Mouse (Mus musculus) spleen, adult 18-20 months (tissue): ENCODE data around the gene Mybl2.
"Not testable (repeated sequence)": the region's sequence is repeated elsewhere in the genome, so short reads cannot be mapped to it uniquely, and the experiment has no call there.

ENCODE experiments used
- DNase-seq, 2 experiments: peaks; one replicate each; pipeline ENCODE4 v3.0.0; 2022; ENCODE audit warnings: mixed read lengths in 2 of 2

Gene Mybl2

DNA sequence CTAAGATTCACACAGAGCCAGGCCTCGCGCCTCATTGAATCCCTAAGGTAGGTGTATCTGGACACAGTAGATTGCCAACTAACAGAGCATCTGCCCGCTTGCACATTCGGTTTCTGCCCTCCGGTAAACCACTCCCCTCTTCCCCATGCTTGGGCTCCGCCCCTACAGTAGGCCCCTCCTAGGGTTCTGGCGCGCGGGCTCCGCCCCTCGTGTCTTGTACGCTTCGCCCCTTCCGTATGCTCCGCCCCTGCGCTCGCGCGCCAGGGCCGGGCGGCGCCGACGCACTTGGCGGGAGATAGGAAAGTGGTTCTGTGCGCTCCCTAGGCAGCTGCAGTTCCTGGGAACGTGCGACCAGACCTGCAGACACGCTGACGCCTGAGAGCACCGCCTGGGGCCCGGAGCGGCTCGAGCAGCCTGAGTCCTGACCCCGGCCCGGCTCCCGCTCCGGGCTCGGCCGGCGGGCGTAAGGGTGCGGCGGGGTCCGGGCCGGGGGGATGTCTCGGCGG is at the start of gene Mybl2:
Mybl2 (plus strand) TSS at position 353 of the 506 bp plus-strand sequence.
- peak; percentile 88 to 92 for DNase-seq

DNA sequence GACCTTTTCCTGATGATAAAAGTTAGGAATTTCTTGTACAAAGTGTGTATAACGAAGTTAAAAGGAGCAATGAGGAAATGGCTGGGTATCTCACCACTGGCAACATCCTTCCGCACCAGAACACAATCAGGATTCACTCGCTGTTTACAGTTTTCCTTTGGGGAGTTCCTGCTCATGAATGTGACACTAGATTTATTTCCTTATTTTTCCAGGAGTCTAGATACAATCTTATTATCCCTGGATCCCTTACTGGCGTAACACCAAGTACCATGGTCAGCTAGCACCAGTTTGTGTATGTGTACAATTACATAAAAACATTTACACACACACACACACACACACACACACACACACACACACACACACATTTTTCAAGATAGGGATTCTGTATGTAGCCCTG is 47.2 kb upstream of the Mybl2 start:
- no peak for DNase-seq

DNA sequence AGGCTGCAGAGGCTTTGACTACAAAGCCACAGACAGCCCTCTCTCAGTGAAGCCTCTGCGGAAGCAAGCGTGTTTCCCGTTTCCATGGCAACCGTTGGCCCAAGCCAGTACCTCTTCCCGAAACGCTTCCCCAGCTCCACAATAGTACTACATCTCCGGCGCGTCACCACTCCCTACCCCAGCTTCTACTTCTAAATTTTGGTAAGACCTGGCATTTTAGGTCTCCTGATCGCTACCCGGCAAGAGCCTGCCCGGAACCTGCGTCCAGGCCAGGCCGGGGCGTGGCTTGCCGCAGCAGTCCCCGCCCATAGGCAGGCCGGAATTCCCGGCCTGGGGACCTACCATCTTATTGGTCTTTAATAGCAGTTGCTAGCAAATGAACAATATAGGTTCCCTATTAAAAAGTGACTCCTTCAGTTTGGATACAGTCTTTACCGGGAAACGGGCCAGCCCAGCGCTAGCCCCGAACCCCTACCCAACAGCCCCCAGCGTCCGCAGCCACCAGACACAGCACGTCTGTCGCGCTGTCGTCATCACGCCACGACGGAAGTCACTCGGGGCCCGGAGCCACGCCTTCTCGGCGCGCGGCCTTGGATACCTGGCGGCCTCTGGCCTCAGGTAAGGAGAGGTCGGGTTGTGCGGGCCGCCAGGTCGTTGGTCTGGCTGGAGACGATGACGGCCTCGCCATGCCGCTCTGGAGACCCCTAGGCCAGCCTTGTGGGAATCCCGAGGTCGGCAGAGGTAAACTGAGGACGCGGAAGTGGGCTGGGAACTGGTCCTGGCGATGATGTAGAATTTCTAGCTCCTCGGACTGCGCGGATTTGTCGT is 37.4 kb upstream of the Mybl2 start, which contains the start of gene Ift52:
Ift52 (plus strand) TSS at position 439 of the 828 bp plus-strand sequence.
- DNase-seq, result peak; percentile 83 to 92

DNA sequence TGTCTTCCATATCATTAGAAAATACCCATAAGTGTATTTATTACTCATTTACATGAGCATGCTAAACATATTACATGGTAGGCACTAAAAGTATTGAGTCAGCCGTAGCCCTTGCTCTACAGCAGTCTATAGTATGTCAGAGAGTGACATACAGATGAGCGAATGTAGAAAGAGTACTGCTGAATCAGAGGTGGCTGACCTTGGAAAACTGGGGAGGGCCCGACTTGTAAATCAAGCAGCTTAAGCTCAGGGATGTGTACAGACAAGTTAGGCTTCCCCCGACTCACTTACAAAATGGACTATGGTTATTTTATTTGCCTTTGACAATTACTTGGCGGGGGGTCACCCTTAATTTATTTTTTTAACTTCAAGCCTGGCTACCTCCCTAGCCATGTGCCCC is 23.2 kb upstream of the Mybl2 start:
- no peak for DNase-seq

DNA sequence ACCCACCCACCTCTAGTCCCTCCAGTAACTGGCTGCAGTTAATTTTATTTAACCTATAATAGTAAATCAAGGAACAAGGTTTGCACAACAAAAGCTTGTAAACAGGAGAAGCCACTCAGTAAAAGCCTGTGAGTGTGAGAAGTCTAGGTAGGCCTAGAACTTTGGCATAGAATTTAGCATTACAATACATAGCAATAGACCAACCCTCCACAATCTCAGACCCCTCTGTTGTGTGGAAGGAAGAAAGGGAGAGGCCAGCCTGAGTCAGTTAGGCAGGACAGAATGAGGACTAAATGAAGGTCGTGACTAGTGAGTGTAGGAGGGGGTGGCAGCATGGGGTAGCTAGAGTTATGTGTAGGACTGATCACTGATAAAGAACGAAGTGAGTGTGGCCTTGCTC is 22.7 kb upstream of the Mybl2 start:
- no peak for DNase-seq

DNA sequence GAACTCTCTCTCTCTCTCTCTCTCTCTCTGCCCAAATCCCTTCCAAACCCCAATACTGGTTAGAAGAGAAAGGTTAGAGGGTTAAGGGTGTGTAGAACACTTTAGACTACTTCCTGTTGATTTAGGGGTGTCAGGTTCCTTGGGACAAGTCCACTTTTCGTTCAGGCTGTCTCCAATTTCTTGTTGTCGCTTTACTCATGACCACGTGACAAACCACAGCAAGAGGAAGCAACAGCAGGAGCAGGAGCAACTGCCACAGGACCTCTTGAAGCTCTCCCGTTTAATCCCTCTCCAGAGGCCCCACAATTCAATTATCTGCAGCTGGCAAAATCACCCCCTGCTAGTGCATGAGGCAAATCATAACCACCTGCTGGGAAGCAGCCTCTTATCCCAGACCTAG is 21.9 kb upstream of the Mybl2 start:
- no peak for DNase-seq

DNA sequence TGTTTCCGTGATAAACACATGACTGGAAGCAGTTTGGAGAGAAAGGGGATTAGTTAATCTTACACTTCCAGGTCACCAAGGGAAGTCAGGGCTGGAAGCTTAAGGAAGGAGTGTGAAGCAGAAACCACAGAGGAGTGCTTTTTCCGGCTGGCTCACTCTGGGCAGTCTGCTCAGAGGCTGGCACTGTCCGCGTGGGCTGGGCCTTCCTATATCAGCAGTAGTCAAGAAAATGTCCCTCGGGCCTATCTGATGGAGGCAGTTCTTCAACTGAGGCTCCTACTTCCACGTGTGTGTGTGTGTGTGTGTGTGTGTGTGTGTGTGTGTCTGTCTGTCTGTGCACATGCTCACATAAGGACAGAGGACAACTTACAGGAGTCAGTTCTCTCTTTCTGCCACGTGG is 14.5 kb upstream of the Mybl2 start:
- no peak for DNase-seq

DNA sequence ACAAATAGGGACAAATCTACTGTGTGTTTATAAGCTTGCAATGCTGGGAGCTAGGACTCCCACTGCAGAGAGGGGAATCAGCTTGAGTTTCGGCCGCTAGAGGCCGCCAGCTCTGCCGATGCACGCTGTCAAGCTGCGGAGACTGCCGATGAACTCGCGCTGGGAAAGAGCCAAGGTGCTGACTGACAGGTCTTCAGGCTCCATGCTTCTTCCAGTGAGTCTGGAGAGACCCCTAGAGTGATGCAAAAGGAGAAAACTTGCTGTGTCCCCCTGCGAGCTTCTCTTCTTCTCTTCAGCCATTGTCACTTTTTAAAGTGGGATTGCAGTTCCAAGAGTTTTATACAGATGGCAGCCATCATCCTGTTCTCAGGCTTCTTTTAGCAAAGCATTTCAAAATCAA is 6.4 kb upstream of the Mybl2 start:
- DNase-seq, result peak; percentile 24 to 68

DNA sequence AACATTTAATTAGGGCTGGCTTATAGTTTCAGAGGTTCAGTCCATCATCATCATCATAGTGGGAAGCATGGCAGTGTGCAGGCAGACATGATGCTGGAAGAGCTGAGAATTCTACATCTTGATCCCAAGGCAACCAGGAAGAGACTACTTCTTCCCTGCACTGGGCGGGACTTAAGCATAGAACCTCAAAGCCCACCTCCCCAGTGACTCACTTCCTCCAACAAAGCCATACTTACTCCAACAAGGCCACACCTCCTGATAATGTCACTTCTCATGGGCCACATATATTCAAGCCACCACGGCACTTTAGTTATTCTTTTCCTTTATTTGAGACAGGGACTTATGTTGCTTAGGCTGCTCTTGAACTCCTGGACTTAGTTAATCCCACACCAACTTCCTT is 5.4 kb upstream of the Mybl2 start:
- no peak for DNase-seq

DNA sequence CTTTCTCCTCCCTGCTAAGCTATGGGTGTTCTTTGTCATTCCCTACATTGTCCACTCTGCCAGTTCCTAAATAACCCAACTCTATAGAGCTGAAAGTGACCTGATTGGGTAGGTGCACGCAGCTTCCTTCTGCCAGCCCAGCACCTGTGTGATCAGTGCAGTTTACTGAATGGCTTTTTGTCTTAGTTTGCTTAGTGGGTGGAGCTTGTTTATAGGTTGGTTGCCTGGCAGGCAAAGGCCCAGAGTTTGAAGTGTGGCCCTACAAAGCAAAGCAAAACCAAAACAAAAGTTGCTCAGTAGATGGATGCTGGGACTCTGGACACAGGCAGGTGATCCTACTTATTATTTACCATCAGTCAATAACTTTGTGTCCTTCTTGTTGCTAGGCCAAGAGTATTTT is 2.8 kb upstream of the Mybl2 start:
- DNase-seq, result no peak

DNA sequence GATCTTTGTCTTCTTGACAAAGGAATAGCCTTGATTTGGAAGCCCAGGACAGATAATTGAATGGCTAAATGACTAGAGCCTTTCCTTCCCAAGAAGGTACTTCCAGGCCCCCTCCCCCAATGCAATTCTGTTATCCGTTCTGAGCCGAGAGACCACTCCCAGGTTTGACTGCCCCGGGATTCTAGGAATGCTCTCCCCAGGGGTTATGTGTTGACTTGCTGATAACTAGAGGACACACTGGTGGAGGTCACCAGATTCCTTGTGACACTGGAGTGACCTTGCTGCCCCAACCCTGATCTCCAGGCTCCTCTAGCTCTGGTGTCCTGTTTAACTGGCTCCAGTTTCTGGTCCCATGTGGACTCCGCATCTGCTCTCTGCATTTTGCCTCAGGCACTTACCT is 2.4 kb upstream of the Mybl2 start:
- no peak for DNase-seq

DNA sequence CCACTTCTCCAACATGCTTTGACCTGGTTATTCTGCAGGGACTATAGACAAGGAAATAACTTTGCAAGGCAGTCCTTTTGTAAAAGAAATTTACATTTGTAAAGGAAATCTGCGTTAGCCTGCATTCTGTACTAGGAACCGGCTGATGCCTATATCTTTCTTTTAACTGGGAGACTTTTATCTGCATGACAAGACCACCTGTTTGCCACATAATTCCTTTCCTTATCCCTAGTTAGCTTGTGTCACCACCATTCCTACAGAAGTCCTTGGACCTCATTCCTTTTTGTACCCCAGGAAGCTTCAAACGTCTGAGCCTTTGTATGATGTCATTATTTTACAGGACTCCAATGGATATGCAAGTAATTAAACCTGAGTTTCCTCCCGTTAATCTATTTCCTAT is 1.7 kb upstream of the Mybl2 start:
- no peak for DNase-seq

DNA sequence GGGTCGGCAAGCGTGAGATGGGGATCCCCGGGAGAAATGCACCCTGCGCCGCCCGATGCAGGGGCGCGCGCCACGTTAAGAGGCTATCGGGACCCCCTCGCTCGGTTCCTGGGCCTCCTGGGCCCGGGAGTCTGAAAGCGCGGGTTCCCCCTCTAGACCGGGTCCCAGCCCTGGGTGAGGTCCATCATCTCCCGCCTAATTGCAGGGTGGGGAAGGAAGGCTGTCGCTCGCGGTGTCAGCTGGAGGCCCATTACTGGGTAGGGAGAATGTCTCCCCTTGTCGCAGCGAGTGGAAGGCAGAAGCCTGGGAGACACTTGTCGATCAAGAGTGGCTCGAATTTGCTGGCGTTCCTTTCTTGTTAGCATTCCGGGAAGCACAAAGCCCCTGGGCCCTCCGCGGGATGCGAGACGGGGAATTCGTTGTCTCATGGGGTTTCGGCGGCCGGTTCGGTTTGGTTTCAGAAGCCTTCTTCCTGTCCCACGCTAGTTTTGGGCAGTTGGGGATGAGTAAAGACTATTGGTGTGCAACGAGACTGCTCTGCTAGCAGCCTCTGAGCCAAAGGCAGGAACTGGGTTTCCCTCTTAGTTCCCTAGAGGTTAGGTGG is 506 bp downstream of the Mybl2 start:
- DNase-seq, result peak in 1 of 2 experiments; percentile 11

DNA sequence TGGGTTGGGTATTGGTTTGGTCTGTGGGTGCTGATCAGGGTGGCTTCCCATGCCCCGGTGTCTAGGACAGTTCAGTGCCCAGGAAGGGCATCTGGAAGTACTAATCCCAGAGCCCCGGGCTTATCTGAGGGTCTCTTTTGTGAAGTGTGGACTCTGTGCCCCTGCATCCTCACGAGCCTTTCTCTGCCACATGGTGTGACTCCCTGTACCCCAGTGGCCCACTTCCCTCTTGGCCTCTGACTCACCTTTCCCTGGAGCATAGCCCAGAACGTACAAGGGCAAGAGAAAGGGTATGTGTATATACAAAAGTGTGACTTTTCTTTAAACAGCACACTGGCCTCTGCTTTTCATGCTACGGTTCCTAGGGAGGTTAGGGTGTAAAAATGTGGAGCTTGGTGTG is 1.2 kb downstream of the Mybl2 start:
- no peak for DNase-seq

DNA sequence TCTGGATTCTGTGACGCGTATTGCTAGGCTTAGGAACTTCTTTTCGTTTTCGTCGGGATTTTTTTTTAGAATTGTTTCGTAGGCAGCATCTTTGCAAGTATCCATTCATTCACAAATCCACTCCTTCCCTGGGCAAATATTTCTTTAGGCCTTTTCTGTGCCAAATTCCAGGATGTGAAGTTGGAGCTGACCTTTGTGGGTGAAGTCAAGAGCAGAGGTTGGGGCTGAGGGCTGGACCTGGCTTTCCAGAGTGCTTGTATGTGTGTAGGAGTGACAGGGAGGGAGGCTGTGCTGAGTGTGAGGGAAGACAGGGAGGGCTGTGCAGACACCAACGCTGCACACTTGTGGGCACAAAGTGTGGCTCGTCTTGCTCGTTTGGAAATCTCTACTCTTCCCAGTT is 2.1 kb downstream of the Mybl2 start:
- no peak for DNase-seq

DNA sequence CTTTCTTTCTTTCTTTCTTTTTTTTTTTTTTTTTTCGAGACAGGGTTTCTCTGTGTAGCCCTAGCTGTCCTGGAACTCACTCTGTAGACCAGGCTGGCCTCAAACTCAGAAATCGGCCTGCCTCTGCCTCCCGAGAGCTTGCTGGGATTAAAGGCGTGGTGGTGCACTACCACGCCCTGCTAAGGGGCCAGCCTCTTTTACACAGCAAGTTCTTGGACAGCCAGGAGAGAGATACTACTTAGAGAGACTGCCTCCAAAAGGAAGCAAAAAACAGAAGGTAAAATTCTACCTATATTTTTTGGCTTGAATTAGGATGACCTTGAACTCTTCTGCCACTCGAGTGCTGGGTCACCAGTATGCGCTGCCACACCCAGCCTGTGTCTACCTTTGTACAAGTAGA is 4.5 kb downstream of the Mybl2 start:
- DNase-seq, result not testable (repeated sequence)

DNA sequence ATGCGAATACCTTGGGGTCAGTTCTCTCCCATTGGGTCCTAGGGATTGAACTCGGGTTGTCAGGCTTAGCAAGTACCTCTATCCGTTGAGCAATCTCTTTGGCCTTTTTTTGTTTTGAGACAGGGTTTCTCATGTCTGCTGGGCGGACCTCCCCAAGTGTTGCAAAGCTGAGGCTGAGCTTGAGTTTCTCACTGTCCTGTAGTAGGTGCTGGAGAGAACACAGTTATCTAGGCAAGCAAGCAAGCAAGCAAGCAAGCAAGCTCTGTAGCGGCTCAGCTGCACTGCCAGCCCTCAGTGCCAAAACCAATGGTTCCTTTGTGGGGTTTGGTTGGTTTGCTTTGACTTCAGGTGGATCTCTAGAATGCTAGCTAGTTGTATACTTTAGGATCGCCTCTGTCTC is 6.1 kb downstream of the Mybl2 start:
- DNase-seq, result no peak

DNA sequence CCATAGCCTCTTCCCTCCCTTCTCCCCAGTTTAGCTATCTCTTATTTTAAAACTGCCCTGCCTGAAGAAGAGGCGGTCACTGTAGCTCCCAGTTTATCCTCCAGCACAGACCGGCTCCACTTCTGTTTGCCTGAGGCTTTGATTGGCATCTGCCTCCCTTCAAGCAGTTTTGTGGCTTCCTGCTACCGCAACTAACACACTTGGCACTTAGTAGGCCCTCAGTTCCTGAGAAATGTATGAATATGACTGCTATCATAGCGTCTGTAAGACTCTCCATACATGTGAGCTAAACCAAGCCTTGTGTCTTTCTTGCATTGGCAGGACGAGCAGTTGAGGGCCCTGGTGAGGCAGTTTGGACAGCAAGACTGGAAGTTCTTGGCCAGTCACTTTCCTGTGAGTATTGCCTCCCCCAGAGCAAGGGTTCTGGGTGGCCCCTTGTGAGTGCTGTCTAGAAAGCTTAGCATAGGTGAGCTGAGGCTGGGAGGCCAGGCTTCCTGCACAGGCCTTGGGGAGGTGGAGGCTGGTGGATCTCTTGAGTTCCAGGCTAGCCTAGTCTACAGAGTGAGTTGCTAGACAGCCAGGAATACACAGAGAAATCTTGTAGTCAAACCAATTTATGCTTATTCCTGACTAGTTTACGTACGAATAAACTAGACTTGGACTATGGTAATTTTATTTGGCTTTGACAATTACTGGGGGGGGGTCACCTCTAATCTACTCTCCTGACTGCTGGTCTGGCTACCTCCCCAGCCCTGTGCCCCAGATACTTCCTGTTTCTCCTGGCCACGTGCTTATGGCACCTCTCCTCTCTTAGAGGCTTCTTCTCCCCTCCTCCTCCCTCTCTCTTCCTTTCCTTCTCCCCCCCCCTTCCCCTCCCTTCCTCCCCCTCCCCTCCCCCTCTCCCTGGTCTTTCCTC is 7.0 kb downstream of the Mybl2 start:
- DNase-seq, result no peak

DNA sequence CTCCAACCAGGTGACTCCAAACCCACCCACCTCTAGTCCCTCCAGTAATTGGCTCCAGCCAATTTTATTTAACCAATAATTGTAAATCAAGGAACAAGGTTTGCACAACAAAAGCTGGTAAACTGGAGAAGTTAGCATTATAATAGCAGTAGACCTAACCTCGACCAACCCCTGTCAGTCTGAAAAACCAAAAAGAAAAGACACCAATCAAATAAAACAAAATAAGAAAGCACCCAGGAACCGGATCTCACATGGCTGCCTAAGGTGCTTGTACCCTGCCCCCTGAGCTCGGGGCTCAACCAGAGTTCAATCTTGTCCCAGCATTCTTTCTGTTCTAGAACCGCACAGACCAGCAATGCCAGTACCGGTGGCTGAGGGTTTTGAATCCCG is 7.6 kb downstream of the Mybl2 start:
- DNase-seq, result no peak

DNA sequence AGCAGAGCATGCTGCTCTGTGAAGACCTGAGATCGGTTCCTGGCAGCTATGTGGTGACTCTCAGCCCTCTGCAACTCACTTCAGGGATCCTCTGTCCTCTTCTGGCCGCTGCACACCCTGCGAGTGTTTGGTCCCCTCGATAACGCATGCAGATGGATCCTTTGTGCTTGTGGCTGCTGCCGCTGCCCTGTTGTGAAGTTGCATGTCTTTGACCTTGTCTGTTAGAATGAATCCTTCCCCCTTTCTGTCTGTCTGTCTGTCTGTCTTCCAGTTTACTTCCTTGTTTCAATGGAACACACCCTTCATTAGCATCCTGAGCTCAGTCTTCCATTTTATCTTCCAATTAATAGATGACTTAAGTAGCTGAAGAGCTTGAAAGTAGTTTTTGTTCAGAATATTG is 11.8 kb downstream of the Mybl2 start:
- no peak for DNase-seq

DNA sequence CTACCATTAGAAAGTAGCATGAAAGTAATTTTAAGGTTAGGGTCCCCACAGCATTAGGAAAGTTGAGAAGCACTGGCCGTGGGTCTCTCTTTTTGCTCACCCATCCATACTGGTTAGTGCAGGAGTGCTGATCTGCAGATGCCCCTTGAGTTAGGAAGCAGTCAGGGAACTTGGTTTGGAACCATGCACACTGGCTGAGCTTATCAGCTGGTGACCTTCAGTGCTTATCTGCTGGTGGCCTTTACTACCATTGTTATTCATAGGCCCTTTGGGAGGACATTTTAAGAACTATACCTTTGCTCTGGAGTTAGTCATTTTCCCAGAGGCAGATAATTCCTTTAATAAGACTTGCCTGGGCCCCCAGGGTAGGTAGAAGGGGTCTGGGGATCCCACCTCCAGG is 12.7 kb downstream of the Mybl2 start:
- no peak for DNase-seq

DNA sequence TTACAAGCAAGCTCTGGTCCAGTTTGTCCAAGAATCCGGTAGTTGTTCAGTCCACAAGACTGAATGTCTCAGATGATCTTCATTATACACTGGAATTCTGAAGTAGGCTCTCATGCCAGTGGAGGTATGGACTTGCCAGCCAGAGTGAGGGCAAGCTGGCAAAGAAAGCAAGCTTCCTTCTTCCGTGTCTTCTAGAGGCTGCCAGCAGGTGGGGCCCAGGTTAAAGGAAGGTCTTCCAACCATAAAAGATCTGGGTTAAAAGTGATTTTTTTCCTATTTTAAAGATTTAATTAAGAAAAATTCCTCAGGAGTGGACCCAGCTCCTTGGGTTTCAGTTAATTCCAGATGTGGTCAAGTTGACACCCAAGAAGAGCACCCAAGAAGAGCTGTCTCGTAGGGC is 15.7 kb downstream of the Mybl2 start:
- no peak for DNase-seq

DNA sequence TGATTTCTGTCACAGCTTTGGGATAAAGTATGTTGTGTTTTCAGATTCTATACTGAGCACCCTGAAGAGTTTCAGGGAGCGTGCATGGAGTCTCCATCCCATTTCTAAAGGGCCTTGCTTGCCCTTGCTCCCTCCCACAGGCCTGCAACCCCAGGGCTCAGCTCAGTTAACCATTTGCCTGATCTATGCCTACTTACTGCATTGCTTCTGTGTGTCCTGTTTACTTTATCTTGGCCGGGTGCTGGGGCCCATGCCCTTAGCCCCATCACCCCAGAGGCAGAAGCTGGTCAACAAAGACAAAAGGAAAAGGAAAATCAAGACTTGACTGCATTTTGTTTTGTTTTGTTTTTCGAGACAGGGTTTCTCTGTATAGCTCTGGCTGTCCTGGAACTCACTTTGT is 17.1 kb downstream of the Mybl2 start:
- DNase-seq, result no peak
